Mouse (Mus musculus): ENCODE results near the gene Nr2c2. TPM values are rescaled to one million over a fixed set of nuclear protein-coding genes. Genes with fewer than 3 reads are reported as not detected.

Nr2c2 gene
- polyA plus RNA-seq, 1 experiment from 2014 or later, result 4.9 TPM

DNA sequence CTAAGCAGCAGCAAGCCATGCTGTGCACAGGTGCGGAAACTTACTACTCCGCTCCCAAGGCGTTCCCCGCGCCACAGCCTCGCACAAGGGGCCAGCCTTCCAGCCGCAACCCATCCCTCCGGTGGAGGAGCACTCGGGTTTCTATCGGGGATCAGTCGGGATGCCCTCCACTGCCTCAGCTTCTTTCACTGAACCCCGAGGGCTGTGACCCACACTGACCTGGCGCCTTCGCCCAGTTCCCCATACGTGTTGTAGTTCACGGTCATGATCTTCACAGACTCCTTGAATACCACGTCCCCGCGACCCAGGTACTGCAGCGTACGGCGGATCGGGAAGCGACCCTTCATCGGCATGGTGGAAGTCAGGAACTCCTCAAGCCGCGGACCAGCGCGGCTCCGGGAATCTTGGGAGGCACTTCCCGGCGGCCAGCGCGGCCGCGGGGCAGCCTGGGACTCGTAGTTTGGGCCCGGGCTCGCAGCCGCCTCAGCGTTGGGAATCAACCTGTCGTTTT is 92.5 kb downstream of the Nr2c2 start, which contains the start of gene Mrps25:
TSS of gene Mrps25 (minus strand) at position 413 of the 511 bp plus-strand sequence.
- peaks cover 8% of the 10 kb centered on the region for H3K4me1 ChIP-seq (ENCODE audit: insufficient read depth)
- H3K27ac ChIP-seq (ENCODE audit: low read depth), result 0 out of 2 replicates have a peak within 1 kb of the TSS, but pooled peaks have one; percentile 23
- peak within 1 kb of the TSS; percentile 81 for H3K9ac ChIP-seq (replicated peaks)
- DNase-seq (peak; percentile 78), ATAC-seq (peak; percentile 88)
- peak within 1 kb of the TSS; percentile 86 for H3K4me2 ChIP-seq (ENCODE audit: low read depth, low read length)
- WGBS (ENCODE audit: insufficient replicate concordance), result under 1% methylated on average over 42 of the region's 42 CpGs
- H3K36me3 ChIP-seq (replicated peaks; ENCODE audit: insufficient read depth, low read length), result peaks cover 14% of the 10 kb centered on the region
- no peaks in the 10 kb centered on the region for H3K9me3 ChIP-seq (ENCODE audit: low read length)
- no peaks in the 10 kb centered on the region for H3K27me3 ChIP-seq (ENCODE audit: insufficient read depth, low read length)
- TF ChIP-seq CTCF (IDR thresholded peaks at IDR 0.05; ENCODE audit: low read depth) (no peak), EP300 (IDR thresholded peaks at IDR 0.05; ENCODE audit: low read depth) (no peak)
- H3K4me3 ChIP-seq (ENCODE audit: low read depth, low read length), result peak within 1 kb of the TSS; percentile 76

DNA sequence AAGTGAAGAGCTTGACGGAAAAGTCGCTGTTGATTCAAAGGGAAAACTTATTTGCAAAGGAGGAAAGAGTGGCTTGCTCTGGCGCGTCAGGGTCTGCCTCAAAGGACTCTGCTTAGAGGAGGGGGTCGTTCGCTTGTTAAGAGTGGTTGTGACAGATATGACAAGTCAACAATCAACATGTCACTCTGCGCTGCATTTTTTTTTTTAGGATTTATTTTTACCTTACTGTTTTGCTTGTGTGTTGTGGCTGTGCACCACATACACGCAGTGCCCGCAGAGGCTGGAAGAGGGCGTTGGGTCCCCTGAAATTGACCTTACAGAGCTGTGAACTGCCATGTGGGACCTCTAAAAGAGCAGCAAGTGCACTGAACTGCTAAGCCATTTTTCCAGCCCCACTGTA is 93.0 kb downstream of the Nr2c2 start:
- ATAC-seq, result peak; percentile 37
- peak; percentile 27 for DNase-seq

DNA sequence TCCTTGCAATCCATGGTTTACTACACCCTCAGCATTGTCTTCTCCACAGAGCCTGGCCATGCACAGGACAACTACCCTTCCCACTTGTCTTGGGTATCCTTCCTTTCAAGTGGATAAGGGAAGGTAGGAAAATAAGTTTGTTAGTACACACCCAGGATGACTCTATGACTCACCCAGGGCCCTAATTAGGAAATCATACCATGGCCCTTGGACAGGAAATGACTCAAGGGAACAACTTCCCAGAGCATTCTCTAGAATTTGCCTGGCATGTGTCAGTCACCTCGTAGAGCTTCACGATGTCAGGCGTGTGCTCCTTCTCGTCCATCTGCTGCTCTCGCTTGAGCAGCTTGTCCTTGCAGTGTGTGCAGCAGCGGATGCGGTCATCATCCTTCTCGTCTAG is 108.2 kb downstream of the Nr2c2 start:
- TF ChIP-seq EP300 (IDR thresholded peaks at IDR 0.05; ENCODE audit: low read depth) (no peak), CTCF (IDR thresholded peaks at IDR 0.05; ENCODE audit: low read depth) (no peak)
- WGBS (ENCODE audit: insufficient replicate concordance), result 79% methylated on average over 8 of the region's 8 CpGs
- Histone ChIP-seq H3K4me1 (ENCODE audit: insufficient read depth) (no peaks in the 10 kb centered on the region), H3K9ac (replicated peaks) (no peak overlapping the region), H3K27me3 (ENCODE audit: insufficient read depth, low read length) (no peaks in the 10 kb centered on the region), H3K4me2 (ENCODE audit: low read depth, low read length) (no peak overlapping the region), H3K4me3 (ENCODE audit: low read depth, low read length) (no peak overlapping the region), H3K36me3 (replicated peaks; ENCODE audit: insufficient read depth, low read length) (peaks cover 58% of the 10 kb centered on the region), H3K27ac (ENCODE audit: low read depth) (no peak overlapping the region), H3K9me3 (ENCODE audit: low read length) (no peaks in the 10 kb centered on the region)
- DNase-seq (no peak), ATAC-seq (no peak)

More for the DNA sequence above, 93.0 kb downstream of the Nr2c2 start:
- Histone ChIP-seq H3K4me2 (ENCODE audit: low read depth, low read length) (peak overlapping the region; percentile 86), H3K4me3 (ENCODE audit: low read depth, low read length) (peak overlapping the region; percentile 76), H3K27me3 (ENCODE audit: insufficient read depth, low read length) (no peaks in the 10 kb centered on the region), H3K36me3 (replicated peaks; ENCODE audit: insufficient read depth, low read length) (peaks cover 17% of the 10 kb centered on the region), H3K9me3 (ENCODE audit: low read length) (no peaks in the 10 kb centered on the region), H3K4me1 (ENCODE audit: insufficient read depth) (peaks cover 8% of the 10 kb centered on the region), H3K9ac (replicated peaks) (peak overlapping the region; percentile 81), H3K27ac (ENCODE audit: low read depth) (no peak overlapping the region)
- 3% methylated on average over 10 of the region's 10 CpGs for WGBS (ENCODE audit: insufficient replicate concordance)
- peak; percentile 32 for TF ChIP-seq CTCF (IDR thresholded peaks at IDR 0.05; ENCODE audit: low read depth)
- no peak for TF ChIP-seq EP300 (IDR thresholded peaks at IDR 0.05; ENCODE audit: low read depth)

DNA sequence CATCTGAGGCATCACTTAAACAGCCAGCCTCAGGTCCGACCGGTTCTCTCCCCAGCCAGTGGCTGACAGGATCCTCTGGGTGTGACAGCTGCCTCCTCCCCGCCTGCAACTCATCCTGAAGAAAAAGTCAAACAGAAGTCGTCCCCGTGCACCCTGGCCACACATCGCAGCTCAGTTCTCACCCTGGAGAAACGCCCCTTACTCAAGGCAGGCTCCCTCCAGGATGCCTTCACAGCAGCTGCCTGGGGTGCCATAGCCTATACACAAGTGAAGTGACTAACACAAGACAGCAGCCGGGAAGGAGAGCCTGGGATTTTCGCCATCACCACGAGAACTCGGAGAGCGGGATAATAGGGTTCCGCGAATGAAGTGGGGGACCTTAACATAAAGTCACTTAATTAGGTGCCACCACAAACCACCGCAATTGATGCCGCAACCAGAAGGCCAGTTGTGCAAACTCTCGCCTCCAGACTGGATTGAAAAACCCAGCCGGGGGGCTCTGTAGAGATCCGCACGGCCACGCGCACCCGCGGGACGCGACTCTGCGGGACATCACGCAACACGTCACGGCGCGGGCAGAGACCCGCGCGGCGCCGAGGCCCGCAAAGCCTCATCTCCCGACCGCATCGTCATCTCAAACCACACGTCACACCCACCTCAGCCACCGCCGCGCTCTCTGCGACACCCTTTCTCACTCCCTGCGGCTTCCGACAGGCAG is 123.0 kb downstream of the Nr2c2 start:
- no peaks in the 10 kb centered on the region for H3K27me3 ChIP-seq (ENCODE audit: insufficient read depth, low read length)
- peak overlapping the region; percentile 98 for H3K4me2 ChIP-seq (ENCODE audit: low read depth, low read length)
- no peak for TF ChIP-seq EP300 (IDR thresholded peaks at IDR 0.05; ENCODE audit: low read depth)
- no peak for TF ChIP-seq CTCF (IDR thresholded peaks at IDR 0.05; ENCODE audit: low read depth)
- H3K9ac ChIP-seq (replicated peaks), result peak overlapping the region; percentile 97
- H3K27ac ChIP-seq (ENCODE audit: low read depth), result peak overlapping the region; percentile 58
- H3K36me3 ChIP-seq (replicated peaks; ENCODE audit: insufficient read depth, low read length), result 0 out of 2 replicates have a peak, but pooled peaks cover 3% of the 10 kb centered on the region
- WGBS (ENCODE audit: insufficient replicate concordance), result 1% methylated on average over 48 of the region's 48 CpGs
- DNase-seq (peak; percentile 20), ATAC-seq (peak; percentile 57)
- H3K4me1 ChIP-seq (ENCODE audit: insufficient read depth), result peaks cover 10% of the 10 kb centered on the region
- H3K4me3 ChIP-seq (ENCODE audit: low read depth, low read length), result peak overlapping the region; percentile 95
- H3K9me3 ChIP-seq (ENCODE audit: low read length), result no peaks in the 10 kb centered on the region

DNA sequence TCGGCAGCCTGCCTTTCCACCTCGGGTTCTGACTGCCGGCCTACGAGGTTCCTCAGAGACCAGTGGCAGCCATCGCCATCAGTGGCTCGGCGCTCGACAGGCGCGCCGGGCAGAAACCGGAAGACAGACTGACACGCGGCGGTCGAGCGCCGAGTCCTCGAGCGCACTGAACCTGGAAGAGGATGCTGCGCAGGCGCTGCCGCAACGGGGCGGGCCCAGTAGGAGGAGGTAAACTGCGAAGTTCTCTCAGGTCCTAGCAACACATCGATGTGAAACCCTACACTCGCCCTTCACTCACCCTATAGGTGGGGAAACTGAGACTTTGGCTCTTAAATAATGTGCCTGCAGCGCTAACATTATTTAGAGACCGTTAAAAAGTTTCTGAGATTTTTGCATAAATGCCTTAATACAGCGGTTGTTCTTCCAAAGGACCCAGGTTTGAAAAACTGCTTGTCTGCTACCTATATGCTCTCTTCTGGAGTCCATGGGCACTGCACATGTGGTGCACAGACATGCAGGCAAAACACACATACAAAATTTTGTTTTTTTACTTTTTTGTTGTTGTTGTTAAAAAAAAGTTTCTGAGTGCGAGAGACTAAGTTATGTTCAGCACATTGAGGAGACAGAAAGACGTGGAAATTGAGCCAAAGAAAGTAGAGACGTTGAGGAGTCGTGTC is 123.7 kb downstream of the Nr2c2 start, which contains the start of gene Rbsn:
TSS of gene Rbsn (minus strand) at position 153 of the 677 bp plus-strand sequence.
- no peaks in the 10 kb centered on the region for H3K9me3 ChIP-seq (ENCODE audit: low read length)
- H3K9ac ChIP-seq (replicated peaks), result peak within 1 kb of the TSS; percentile 97
- WGBS (ENCODE audit: insufficient replicate concordance), result 11% methylated on average over 35 of the region's 35 CpGs
- H3K4me2 ChIP-seq (ENCODE audit: low read depth, low read length), result peak within 1 kb of the TSS; percentile 98
- H3K4me1 ChIP-seq (ENCODE audit: insufficient read depth), result peaks cover 10% of the 10 kb centered on the region
- H3K27me3 ChIP-seq (ENCODE audit: insufficient read depth, low read length), result no peaks in the 10 kb centered on the region
- ATAC-seq (peak; percentile 97), DNase-seq (peak; percentile 93)
- H3K36me3 ChIP-seq (replicated peaks; ENCODE audit: insufficient read depth, low read length), result no peaks in the 10 kb centered on the region
- H3K4me3 ChIP-seq (ENCODE audit: low read depth, low read length), result peak within 1 kb of the TSS; percentile 95
- peak within 1 kb of the TSS; percentile 58 for H3K27ac ChIP-seq (ENCODE audit: low read depth)
- peak; percentile 7; the same call in 1 of the 2 replicates for TF ChIP-seq CTCF (IDR thresholded peaks at IDR 0.05; ENCODE audit: low read depth)
- no peak for TF ChIP-seq EP300 (IDR thresholded peaks at IDR 0.05; ENCODE audit: low read depth)

DNA sequence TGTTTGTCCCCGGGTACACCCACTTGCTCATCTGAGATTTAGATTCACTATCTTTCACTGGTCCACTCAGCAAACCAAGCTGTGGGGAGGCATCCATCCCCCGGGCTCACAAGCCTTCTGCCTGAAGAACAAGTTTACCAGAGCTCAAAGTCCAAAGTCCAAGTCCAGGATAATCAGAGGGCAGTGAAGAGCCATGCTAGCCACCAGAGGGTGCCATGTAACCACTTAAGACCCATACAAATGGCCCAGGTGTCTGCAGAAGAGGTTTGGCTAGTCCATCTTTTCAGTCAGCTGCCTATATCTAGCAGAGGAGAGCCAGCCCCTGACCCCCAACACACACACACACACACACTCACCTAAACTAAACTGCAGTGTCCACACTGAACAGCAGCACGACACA is 128.3 kb downstream of the Nr2c2 start:
- H3K4me2 ChIP-seq (ENCODE audit: low read depth, low read length), result no peak overlapping the region
- H3K4me1 ChIP-seq (ENCODE audit: insufficient read depth), result peaks cover 7% of the 10 kb centered on the region
- no peaks in the 10 kb centered on the region for H3K36me3 ChIP-seq (replicated peaks; ENCODE audit: insufficient read depth, low read length)
- 44% methylated on average over 3 of the region's 3 CpGs for WGBS (ENCODE audit: insufficient replicate concordance)
- no peak overlapping the region for H3K27ac ChIP-seq (ENCODE audit: low read depth)
- H3K9me3 ChIP-seq (ENCODE audit: low read length), result no peaks in the 10 kb centered on the region
- DNase-seq (peak; percentile 66), ATAC-seq (peak; percentile 47)
- H3K4me3 ChIP-seq (ENCODE audit: low read depth, low read length), result no peak overlapping the region
- no peak overlapping the region for H3K9ac ChIP-seq (replicated peaks)
- H3K27me3 ChIP-seq (ENCODE audit: insufficient read depth, low read length), result no peaks in the 10 kb centered on the region
- TF ChIP-seq EP300 (IDR thresholded peaks at IDR 0.05; ENCODE audit: low read depth) (no peak), CTCF (IDR thresholded peaks at IDR 0.05; ENCODE audit: low read depth) (peak; percentile 80)

Measured in liver, postnatal 0 days (tissue).